Mouse (Mus musculus) hindbrain, postnatal 0 days (tissue): ENCODE measurements at regions not wholly inside any gene's neighbourhood (a gene's known extent, or its start where the extent isn't known, plus 50 kb on each side); places are given as distances from the start of the nearest gene placed in this dataset.
A peak's percentile ranks its signal among the peaks of the same experiment; 100 is the strongest.

Experiments
- ATAC-seq: fragments of 200-750 bp; cut with Nextera tagmentation; 2 replicates; pipeline ENCODE4 v1.8.0; 2017; ENCODE audit warnings: mild to moderate bottlenecking, moderate TSS enrichment, moderate library complexity
- DNase-seq: peaks from one replicate; pipeline ENCODE4 v3.0.0-alpha.2; 2015; ENCODE audit warnings: low spot score
- H3K27ac ChIP-seq: fragments of 300-500 bp; sonication (generic); 2 replicates; pipeline ENCODE4 v1.5.1; 2014; ENCODE audit warnings: mild to moderate bottlenecking
- H3K27me3 ChIP-seq: fragments of 300-500 bp; sonication (generic); 2 replicates; pipeline ENCODE4 v1.6.1; 2014; ENCODE audit warnings: low read length, mixed read lengths; ENCODE audit not compliant: insufficient read depth
- H3K36me3 ChIP-seq: fragments of 300-500 bp; sonication (generic); 2 replicates; pipeline ENCODE4 v1.6.1; 2014; ENCODE audit warnings: low read length, mixed read lengths; ENCODE audit not compliant: insufficient read depth
- H3K4me1 ChIP-seq: fragments of 300-500 bp; sonication (generic); 2 replicates; pipeline ENCODE4 v1.6.1; 2014; ENCODE audit warnings: antibody characterized with exemption, low read length, mixed read lengths; ENCODE audit not compliant: insufficient read depth
- H3K4me2 ChIP-seq: fragments of 300-500 bp; sonication (generic); 2 replicates; pipeline ENCODE4 v1.6.1; 2014; ENCODE audit warnings: low read depth, mild to moderate bottlenecking, low read length, moderate library complexity, mixed read lengths
- H3K4me3 ChIP-seq: fragments of 300-500 bp; sonication (generic); 2 replicates; pipeline ENCODE4 v1.5.1; 2014; ENCODE audit warnings: low read length
- H3K9ac ChIP-seq: fragments of 300-500 bp; sonication (generic); replicated peaks from 2 replicates; pipeline ENCODE4 v1.6.1; 2014; ENCODE audit warnings: mild to moderate bottlenecking, low read length, moderate library complexity, mixed read lengths
- H3K9me3 ChIP-seq: fragments of 300-500 bp; sonication (generic); 2 replicates; pipeline ENCODE4 v1.6.1; 2016; ENCODE audit warnings: low read length, mixed read lengths
- CTCF ChIP-seq: IDR thresholded peaks from 2 replicates; pipeline ENCODE4 v1.5.1; 2016; ENCODE audit warnings: antibody characterized with exemption, control low read depth, low read depth
- WGBS: fragments of 180-500 bp; shearing (Covaris S2); extraction: QIAGEN DNeasy Blood & Tissue Kit; methylation state at CpG from one replicate; pipeline ENCODE4 v1.1.7; 2014; 5-methylcytosine and 5-hydroxymethylcytosine counted together

DNA sequence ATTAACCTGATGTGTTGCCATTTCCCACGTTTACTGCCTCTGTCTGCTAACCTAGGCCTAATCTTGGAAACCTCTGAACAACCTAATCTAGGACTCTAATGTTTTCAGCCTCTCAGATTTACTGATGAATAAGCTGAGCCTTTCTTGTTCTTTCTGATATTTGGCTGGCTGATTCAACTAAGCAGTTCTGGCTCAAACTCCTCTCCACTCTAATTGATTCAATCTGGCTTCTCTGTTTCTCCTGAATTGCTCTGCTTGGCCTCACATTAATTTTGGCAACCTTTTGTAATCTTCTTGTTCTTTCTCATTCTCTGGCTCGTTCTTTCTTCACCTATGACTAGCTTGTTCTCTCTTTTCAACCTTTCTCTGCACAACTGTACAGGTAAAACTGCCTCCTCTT is 1561.2 kb upstream of the Zeb2 start:
- Histone ChIP-seq H3K27ac (no peak overlapping the region), H3K4me3 (no peak overlapping the region), H3K4me2 (no peak overlapping the region), H3K4me1 (no peaks in the 10 kb centered on the region), H3K9me3 (no peaks in the 10 kb centered on the region), H3K27me3 (no peaks in the 10 kb centered on the region), H3K9ac (no peak overlapping the region), H3K36me3 (no peaks in the 10 kb centered on the region)
- ATAC-seq (no peak), DNase-seq (no peak)
- WGBS: 49% methylated on average over 2 of the region's 2 CpGs
- TF ChIP-seq CTCF: no peak

DNA sequence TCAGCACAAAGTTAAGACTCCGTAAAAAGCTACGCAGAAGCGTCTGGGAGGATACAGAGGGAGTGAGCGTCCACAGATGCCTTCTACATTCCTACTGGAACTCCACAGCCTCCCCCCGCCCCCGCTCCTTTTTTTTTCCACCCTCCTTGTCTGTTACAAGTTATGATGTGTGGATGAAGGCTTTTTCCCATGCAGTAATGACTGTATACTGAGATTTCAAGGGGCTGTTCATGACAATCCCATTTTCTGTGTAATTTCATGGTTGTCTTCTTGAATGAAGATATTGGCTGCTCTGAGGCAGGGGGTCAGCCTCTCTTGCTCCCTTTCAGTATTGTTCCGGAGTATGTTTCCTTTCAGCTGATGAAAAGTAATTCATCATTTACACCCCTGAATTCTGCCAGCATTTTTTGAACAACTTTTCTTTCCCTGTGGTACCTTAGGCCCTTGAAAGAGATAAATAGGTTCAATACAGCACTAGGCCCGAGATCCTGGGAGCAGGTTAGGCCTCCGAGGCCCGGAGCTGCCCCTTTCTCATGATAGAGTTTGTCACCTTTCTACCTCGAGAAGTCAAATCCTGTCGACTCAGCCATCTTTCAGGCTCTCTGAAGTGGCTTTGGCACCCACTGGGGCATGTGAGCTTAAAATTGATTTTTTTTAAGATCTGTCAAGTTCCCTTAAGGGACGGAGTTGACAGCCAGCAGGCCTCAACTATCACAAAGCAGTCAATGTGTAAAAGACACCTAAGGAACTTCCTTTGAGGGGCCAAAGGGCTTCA is 1552.5 kb upstream of the Zeb2 start:
- Histone ChIP-seq H3K4me1 (no peaks in the 10 kb centered on the region; the same call in 1 of the 2 replicates), H3K36me3 (no peaks in the 10 kb centered on the region), H3K4me2 (no peak overlapping the region), H3K9ac (no peak overlapping the region), H3K27me3 (no peaks in the 10 kb centered on the region), H3K9me3 (no peaks in the 10 kb centered on the region), H3K27ac (no peak overlapping the region), H3K4me3 (no peak overlapping the region)
- DNase-seq (peak; percentile 54), ATAC-seq (peak; percentile 85)
- 28% methylated on average over 13 of the region's 13 CpGs for WGBS
- no peak for TF ChIP-seq CTCF

DNA sequence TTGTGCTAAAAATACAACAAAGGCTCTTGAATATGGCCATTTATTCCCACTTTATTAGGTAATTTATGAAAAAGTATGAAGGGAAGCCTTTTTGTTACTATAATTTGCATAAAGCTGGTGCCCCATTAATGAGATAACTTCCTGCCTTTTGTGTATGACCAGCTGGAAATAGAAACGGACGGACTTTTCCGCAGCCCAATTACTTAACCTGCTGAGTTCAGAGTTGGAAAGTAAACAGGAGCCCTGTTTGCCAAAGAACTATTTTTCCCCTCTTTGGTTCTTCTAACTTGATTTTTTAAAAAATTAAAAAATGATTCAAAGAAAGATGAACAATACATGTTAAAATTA is 1549.8 kb upstream of the Zeb2 start:
- Histone ChIP-seq H3K4me3 (no peak overlapping the region), H3K27ac (no peak overlapping the region), H3K4me1 (no peaks in the 10 kb centered on the region; the same call in 1 of the 2 replicates), H3K27me3 (no peaks in the 10 kb centered on the region), H3K4me2 (peak overlapping the region; percentile 34), H3K9me3 (no peaks in the 10 kb centered on the region), H3K36me3 (no peaks in the 10 kb centered on the region), H3K9ac (no peak overlapping the region)
- TF ChIP-seq CTCF: no peak
- ATAC-seq (no peak; the same call in 1 of the 2 replicates), DNase-seq (peak; percentile 21)
- 17% methylated on average over 3 of the region's 3 CpGs for WGBS

DNA sequence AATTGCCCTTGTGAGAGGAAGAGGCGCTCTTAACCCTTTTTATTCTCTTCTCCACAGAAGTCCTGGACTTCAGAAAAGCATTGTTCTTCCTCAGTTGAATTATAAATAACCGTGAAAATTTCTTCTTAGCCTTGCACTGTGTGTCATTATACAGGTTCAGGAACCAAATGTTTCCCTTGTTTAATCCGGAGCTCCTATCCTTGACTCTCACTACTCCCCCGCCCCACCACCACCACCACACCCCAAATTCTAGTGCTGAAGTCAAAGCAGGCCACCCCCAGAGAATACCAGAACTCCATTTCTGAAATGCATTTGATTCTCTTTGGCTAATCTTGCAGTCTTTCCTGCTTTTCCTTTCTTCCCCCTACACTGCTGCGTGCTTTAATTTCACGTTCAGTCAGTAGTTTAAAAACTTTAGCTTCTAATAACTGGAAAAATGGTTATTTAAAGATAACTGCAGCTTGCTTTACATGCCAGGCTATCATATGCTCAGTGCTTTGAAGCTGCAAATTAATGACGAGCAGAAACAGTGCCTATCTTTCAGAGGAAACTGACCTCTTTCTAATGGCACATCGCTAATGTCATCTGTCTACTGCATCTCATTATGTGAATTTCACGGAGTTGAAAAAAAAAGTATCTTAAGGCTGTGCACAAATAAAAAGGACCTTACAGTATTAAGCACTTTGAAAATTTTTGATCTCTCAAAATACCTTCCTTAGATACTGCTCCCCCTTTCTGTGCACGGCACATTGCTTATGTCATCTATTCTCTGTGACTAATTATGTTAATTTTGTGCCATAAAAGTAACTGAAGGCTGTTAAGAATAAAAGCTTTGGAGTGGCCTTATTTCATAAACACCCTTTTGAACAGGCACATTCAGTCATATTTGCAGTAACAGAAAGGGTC is 1549.1 kb upstream of the Zeb2 start:
- Histone ChIP-seq H3K4me1 (no peaks in the 10 kb centered on the region; the same call in 1 of the 2 replicates), H3K27me3 (no peaks in the 10 kb centered on the region), H3K9me3 (no peaks in the 10 kb centered on the region), H3K9ac (no peak overlapping the region), H3K4me2 (peak overlapping the region; percentile 34), H3K27ac (peak overlapping the region; percentile 51; the same call in 1 of the 2 replicates), H3K36me3 (no peaks in the 10 kb centered on the region), H3K4me3 (no peak overlapping the region)
- ATAC-seq (peak; percentile 81), DNase-seq (peak; percentile 30)
- no peak for TF ChIP-seq CTCF
- WGBS: 14% methylated on average over 10 of the region's 10 CpGs

DNA sequence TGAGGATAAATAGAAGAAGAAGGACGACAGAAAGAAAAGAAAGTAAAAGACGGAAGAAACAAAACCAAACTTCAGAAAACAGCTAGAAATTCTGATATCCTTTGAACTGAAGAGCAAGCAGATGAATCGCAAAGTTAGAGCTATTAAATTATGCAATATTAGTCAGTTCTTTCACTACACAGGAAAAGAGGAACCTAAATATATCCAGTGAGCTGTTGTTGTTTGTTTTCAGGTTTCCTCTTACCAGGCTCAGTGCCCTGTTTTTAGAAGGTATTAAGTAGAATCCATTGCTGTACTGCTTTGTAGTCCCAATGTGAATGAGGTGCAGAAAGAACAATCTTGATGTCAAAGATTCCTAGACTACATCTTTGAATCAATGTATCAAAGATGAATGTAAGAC is 1544.7 kb upstream of the Zeb2 start:
- H3K4me2 ChIP-seq: no peak overlapping the region
- no peak for ATAC-seq
- no peaks in the 10 kb centered on the region for H3K4me1 ChIP-seq
- no peak for TF ChIP-seq CTCF
- H3K36me3 ChIP-seq: no peaks in the 10 kb centered on the region
- DNase-seq: no peak
- H3K27me3 ChIP-seq: no peaks in the 10 kb centered on the region
- H3K27ac ChIP-seq: no peak overlapping the region
- no peak overlapping the region for H3K4me3 ChIP-seq
- no peaks in the 10 kb centered on the region for H3K9me3 ChIP-seq
- no peak overlapping the region for H3K9ac ChIP-seq
- 81% methylated on average over 3 of the region's 3 CpGs for WGBS

DNA sequence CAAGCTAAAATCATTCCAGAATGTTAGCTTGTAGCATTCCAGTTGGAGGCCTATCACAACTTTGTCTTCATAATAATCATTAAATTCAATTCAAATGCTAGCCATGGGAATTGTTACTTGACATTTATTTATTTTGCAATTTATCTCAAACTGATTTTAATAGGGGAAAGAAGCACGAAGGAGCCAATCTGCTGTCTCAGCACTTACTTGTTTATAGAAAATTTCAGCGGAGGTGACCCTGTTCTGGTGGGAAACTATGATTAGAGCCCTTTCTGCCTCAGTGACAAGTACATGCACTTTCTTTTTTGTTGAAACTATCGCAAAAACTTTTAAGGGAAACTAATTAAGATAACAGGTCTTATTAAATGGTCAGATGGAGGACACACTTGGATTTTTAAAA is 1543.4 kb upstream of the Zeb2 start:
- 69% methylated on average over 3 of the region's 3 CpGs for WGBS

DNA sequence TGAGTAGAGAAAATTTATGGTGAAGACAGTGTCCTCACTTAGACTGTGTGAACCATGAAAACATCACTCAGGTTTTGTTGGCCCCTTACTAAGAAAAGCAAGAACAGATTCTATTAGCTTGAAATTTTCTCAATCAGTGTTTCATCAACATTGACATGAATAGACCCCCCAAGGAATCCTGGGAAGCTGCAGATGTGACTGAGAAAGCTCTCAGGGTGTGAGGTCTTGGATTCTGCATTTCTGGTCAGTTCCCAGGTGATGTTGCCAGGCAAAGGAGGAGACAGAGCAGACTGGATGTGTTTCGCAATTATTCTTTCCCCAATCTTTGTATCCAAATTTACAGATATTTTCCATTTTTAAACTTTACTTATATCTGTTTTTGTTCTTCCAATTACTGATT is 1538.1 kb upstream of the Zeb2 start:
- H3K4me1 ChIP-seq: no peaks in the 10 kb centered on the region
- H3K4me3 ChIP-seq: no peak overlapping the region
- no peak overlapping the region for H3K27ac ChIP-seq
- no peak overlapping the region for H3K9ac ChIP-seq
- H3K36me3 ChIP-seq: no peaks in the 10 kb centered on the region
- TF ChIP-seq CTCF: no peak
- 68% methylated on average over 1 of the region's 1 CpGs for WGBS
- no peak overlapping the region for H3K4me2 ChIP-seq
- DNase-seq: no peak
- no peaks in the 10 kb centered on the region for H3K9me3 ChIP-seq
- ATAC-seq: no peak
- H3K27me3 ChIP-seq: no peaks in the 10 kb centered on the region

More for the DNA sequence above, 1543.4 kb upstream of the Zeb2 start:
- Histone ChIP-seq H3K27me3 (no peaks in the 10 kb centered on the region), H3K9me3 (no peaks in the 10 kb centered on the region), H3K4me1 (no peaks in the 10 kb centered on the region), H3K36me3 (no peaks in the 10 kb centered on the region), H3K27ac (no peak overlapping the region), H3K4me2 (no peak overlapping the region), H3K9ac (no peak overlapping the region), H3K4me3 (no peak overlapping the region)
- ATAC-seq (no peak), DNase-seq (no peak)
- no peak for TF ChIP-seq CTCF
